Mouse (Mus musculus) heart, embryonic 15.5 days (tissue): ENCODE data around the gene Frmd4a. TPM values are rescaled to one million over a fixed set of nuclear protein-coding genes. Genes with fewer than 3 reads are reported as not detected.
A peak's percentile ranks its signal among the peaks of the same experiment; 100 is the strongest.

Experiments
- ATAC-seq: fragments of 200-750 bp; cut with Nextera tagmentation; replicated peaks from 2 replicates; pipeline ENCODE4 v1.8.0; 2017; ENCODE audit warnings: low read depth, moderate TSS enrichment; ENCODE audit not compliant: insufficient number of reproducible peaks, insufficient read depth, low FRiP score
- H3K27ac ChIP-seq: fragments of 300-500 bp; sonication (generic); 2 replicates; pipeline ENCODE4 v1.5.1; 2015; ENCODE audit warnings: mild to moderate bottlenecking, inconsistent platforms
- H3K27me3 ChIP-seq: fragments of 300-500 bp; sonication (generic); 2 replicates; pipeline ENCODE4 v1.6.1; 2015; ENCODE audit warnings: inconsistent platforms
- H3K36me3 ChIP-seq: fragments of 300-500 bp; sonication (generic); 2 replicates; pipeline ENCODE4 v1.6.1; 2015; ENCODE audit warnings: mild to moderate bottlenecking, inconsistent platforms
- H3K4me1 ChIP-seq: fragments of 300-500 bp; sonication (generic); replicated peaks from 2 replicates; pipeline ENCODE4 v1.6.1; 2015; ENCODE audit warnings: inconsistent platforms
- H3K4me2 ChIP-seq: fragments of 300-500 bp; sonication (generic); 2 replicates; pipeline ENCODE4 v1.6.1; 2015; ENCODE audit warnings: inconsistent platforms, mild to moderate bottlenecking, moderate library complexity
- H3K4me3 ChIP-seq: fragments of 300-500 bp; sonication (generic); 2 replicates; pipeline ENCODE4 v1.5.1; 2015; ENCODE audit warnings: mild to moderate bottlenecking, inconsistent platforms
- H3K9ac ChIP-seq: fragments of 300-500 bp; sonication (generic); 2 replicates; pipeline ENCODE4 v1.6.1; 2015; ENCODE audit warnings: mild to moderate bottlenecking, inconsistent platforms
- H3K9me3 ChIP-seq: fragments of 300-500 bp; sonication (generic); replicated peaks from 2 replicates; pipeline ENCODE4 v1.6.1; 2016; ENCODE audit warnings: inconsistent platforms
- WGBS: fragments of 180-500 bp; shearing (Covaris S2); methylation state at CpG from one replicate; pipeline ENCODE4 v1.1.7; 2015; ENCODE audit warnings: mixed read lengths; 5-methylcytosine and 5-hydroxymethylcytosine counted together
- polyA plus RNA-seq: library from polyadenylated mRNA; unstranded; fragments of >200 nt; fragmentation: Nextera tagmentation; extraction: Ambion mirVana; gene quantifications from 2 replicates; pipeline ENCODE4 v1.2.1, GENCODE M21; 2015

The Frmd4a gene
- polyA plus RNA-seq, 1 experiment from 2014 or later = 15.6 TPM

- no peak for ATAC-seq
- WGBS = 87% methylated on average over 3 of the region's 3 CpGs
These were observed 274.2 kb downstream of the Frmd4a start for GRCm38 (mm10) chr2:4291671-4292070.

DNA sequence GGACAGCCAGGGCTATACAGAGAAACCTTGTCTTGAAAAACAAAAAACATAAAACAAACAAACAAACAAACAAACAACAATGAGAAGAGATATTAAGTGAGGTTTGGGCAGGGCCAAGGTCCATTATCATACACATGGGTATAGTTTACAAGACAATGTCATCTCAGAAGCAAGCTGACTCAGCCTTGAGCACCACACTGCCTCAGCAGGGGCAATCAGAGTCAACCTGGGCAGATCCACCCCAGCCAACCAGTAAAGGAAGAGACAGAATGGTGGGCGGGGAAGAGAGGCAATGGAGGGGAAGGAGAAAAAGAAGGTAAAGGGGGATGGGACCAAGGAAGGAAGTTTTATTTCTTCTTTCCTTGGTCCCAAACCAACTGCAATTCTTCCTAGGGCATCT, 276.2 kb downstream of the Frmd4a start:
- H3K9ac ChIP-seq = no peak overlapping the region
- peaks cover 17% of the 10 kb centered on the region for H3K4me1 ChIP-seq
- 85% methylated on average over 1 of the region's 1 CpGs for WGBS
- H3K4me2 ChIP-seq = no peak overlapping the region
- H3K27ac ChIP-seq = no peak overlapping the region
- no peaks in the 10 kb centered on the region for H3K27me3 ChIP-seq
- H3K36me3 ChIP-seq = no peaks in the 10 kb centered on the region
- H3K4me3 ChIP-seq = no peak overlapping the region
- no peak for ATAC-seq
- H3K9me3 ChIP-seq = no peaks in the 10 kb centered on the region

More at GRCm38 (mm10) chr2:4291671-4292070, 274.2 kb downstream of the Frmd4a start:
- H3K27me3 ChIP-seq = no peaks in the 10 kb centered on the region
- H3K36me3 ChIP-seq = no peaks in the 10 kb centered on the region
- peaks cover 3% of the 10 kb centered on the region for H3K4me1 ChIP-seq
- no peak overlapping the region for H3K4me2 ChIP-seq
- H3K4me3 ChIP-seq = no peak overlapping the region
- no peak overlapping the region for H3K9ac ChIP-seq
- H3K9me3 ChIP-seq = no peaks in the 10 kb centered on the region
- no peak overlapping the region for H3K27ac ChIP-seq

DNA sequence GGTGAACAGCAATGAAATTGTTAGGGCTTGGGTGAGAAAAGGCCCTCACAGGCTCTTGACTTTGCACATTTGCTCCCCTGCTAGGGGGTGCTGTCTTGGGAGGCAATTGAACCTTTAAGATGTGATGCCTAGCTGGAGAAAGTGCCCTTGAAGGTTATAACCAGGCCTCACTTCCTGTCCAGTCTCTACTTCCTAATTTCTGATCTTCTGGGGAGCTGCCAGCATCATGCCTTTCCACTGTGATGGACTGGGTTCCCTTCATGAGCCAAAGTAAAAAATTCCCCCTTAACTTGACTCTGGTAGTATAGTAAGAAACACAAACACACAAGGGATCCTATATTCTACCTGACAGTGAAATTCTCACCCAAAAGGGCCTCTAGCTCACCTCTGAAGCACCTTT, 278.1 kb downstream of the Frmd4a start:
- no peak overlapping the region for H3K4me3 ChIP-seq
- no peaks in the 10 kb centered on the region for H3K27me3 ChIP-seq
- no peak for ATAC-seq
- no peak overlapping the region for H3K4me2 ChIP-seq
- no peaks in the 10 kb centered on the region for H3K9me3 ChIP-seq
- no peak overlapping the region for H3K9ac ChIP-seq
- H3K27ac ChIP-seq = no peak overlapping the region
- peaks cover 35% of the 10 kb centered on the region for H3K4me1 ChIP-seq
- H3K36me3 ChIP-seq = no peaks in the 10 kb centered on the region

GRCm38 (mm10) chr2:4296881-4297280, 279.4 kb downstream of the Frmd4a start:
- no peak for ATAC-seq
- Histone ChIP-seq H3K36me3 (no peaks in the 10 kb centered on the region), H3K4me2 (no peak overlapping the region), H3K27me3 (no peaks in the 10 kb centered on the region), H3K4me1 (peaks cover 41% of the 10 kb centered on the region), H3K9me3 (no peaks in the 10 kb centered on the region), H3K27ac (no peak overlapping the region), H3K9ac (no peak overlapping the region), H3K4me3 (no peak overlapping the region)
- 75% methylated on average over 10 of the region's 10 CpGs for WGBS

DNA sequence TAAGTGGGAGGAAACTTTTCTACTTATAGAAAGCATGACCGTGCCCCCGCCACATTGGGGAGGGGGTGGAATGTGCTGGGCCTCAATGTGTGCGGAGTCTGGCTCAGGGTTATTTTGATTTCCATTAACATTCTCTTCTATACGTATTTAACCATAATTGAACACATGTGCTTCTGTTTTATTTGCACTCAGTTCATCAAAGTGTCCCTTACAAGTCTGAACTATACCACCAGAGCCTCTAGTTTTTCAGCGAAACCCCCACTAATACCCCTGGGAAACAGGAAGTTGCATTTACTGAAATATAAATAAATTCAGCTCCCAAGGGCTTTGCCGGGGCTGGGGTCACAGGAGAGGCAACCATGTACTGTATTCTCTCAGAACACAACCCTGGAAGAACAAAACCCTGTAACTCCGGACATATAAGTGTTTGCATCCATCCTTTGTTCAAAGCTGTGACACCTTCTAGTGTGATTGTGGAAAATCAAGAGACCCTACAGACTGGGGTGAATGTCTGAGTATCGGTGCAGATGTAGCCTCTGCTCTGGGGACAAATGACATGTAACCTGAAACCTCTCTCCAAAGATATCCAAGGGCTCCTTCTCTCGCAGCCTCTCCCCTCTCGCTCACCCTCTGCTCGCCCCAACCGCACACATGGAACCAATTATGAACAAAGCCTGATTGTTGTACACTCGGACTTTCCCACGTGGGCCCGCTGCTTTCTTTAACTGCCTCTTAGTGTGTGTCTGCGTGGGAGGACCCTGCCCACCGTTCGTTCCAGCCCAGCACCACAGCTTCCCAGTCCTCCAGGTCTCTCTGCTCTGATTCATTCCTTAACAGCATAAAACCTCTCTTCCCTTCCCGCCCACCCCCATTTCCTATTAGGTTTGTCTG, 281.1 kb downstream of the Frmd4a start:
- peak overlapping the region; percentile 28 for H3K4me3 ChIP-seq
- H3K36me3 ChIP-seq = no peaks in the 10 kb centered on the region
- peaks cover 41% of the 10 kb centered on the region for H3K4me1 ChIP-seq
- no peaks in the 10 kb centered on the region for H3K27me3 ChIP-seq
- no peaks in the 10 kb centered on the region for H3K9me3 ChIP-seq
- peak overlapping the region; percentile 63 for H3K4me2 ChIP-seq
- WGBS = 6% methylated on average over 19 of the region's 19 CpGs
- ATAC-seq = peak; percentile 63
- H3K9ac ChIP-seq = peak overlapping the region; percentile 40; the same call in 1 of the 2 replicates
- peak overlapping the region; percentile 88 for H3K27ac ChIP-seq

GRCm38 (mm10) chr2:4299593-4299992, 282.1 kb downstream of the Frmd4a start:
- no peak for ATAC-seq
- Histone ChIP-seq H3K4me1 (peaks cover 41% of the 10 kb centered on the region), H3K4me3 (no peak overlapping the region), H3K4me2 (peak overlapping the region; percentile 63), H3K36me3 (no peaks in the 10 kb centered on the region), H3K9me3 (no peaks in the 10 kb centered on the region), H3K27ac (peak overlapping the region; percentile 88), H3K9ac (0 out of 2 replicates have a peak overlapping the region, but pooled peaks have one; percentile 0), H3K27me3 (no peaks in the 10 kb centered on the region)
- 56% methylated on average over 12 of the region's 12 CpGs for WGBS

GRCm38 (mm10) chr2:4300383-4300811, 282.9 kb downstream of the Frmd4a start:
- Histone ChIP-seq H3K4me1 (peaks cover 42% of the 10 kb centered on the region), H3K36me3 (no peaks in the 10 kb centered on the region), H3K4me2 (peak overlapping the region; percentile 71), H3K27me3 (no peaks in the 10 kb centered on the region), H3K9ac (peak overlapping the region; percentile 58), H3K27ac (peak overlapping the region; percentile 84), H3K4me3 (peak overlapping the region; percentile 52), H3K9me3 (no peaks in the 10 kb centered on the region)
- no peak for ATAC-seq
- WGBS = 17% methylated on average over 13 of the region's 13 CpGs

DNA sequence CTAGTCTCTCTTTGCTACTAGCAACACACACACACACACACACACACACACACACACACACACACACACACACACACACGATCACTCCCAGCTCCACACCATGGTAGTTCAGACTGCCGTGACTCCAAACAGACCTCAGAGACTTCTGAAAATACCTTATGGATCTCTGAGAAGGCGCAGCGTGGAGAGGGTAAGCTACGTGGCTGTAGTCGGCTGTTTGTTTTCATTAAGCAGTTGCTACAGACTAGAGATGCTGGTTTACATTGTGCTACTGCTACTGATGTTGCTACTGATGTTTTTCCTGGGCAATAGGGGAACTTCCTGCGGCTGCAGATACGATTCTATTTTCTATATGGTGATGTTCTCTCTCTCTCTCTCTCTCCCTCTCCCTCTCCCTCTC, 283.3 kb downstream of the Frmd4a start:
- ATAC-seq = no peak

GRCm38 (mm10) chr2:4301256-4301655, 283.7 kb downstream of the Frmd4a start:
- H3K27me3 ChIP-seq = no peaks in the 10 kb centered on the region
- H3K4me1 ChIP-seq = peaks cover 42% of the 10 kb centered on the region
- no peak for ATAC-seq
- H3K36me3 ChIP-seq = no peaks in the 10 kb centered on the region
- WGBS = 14% methylated on average over 5 of the region's 6 CpGs
- peak overlapping the region; percentile 47 for H3K9ac ChIP-seq
- H3K9me3 ChIP-seq = no peaks in the 10 kb centered on the region
- H3K27ac ChIP-seq = peak overlapping the region; percentile 66
- peak overlapping the region; percentile 71 for H3K4me2 ChIP-seq
- H3K4me3 ChIP-seq = peak overlapping the region; percentile 52

More for the DNA sequence above, 283.3 kb downstream of the Frmd4a start:
- Histone ChIP-seq H3K36me3 (no peaks in the 10 kb centered on the region), H3K4me1 (peaks cover 45% of the 10 kb centered on the region), H3K9me3 (no peaks in the 10 kb centered on the region), H3K9ac (peak overlapping the region; percentile 58), H3K4me3 (peak overlapping the region; percentile 52), H3K27ac (peak overlapping the region; percentile 84), H3K27me3 (no peaks in the 10 kb centered on the region), H3K4me2 (peak overlapping the region; percentile 71)
- WGBS = 4% methylated on average over 8 of the region's 8 CpGs

GRCm38 (mm10) chr2:4301692-4302091, 284.2 kb downstream of the Frmd4a start:
- peaks cover 42% of the 10 kb centered on the region for H3K4me1 ChIP-seq
- peak overlapping the region; percentile 47 for H3K9ac ChIP-seq
- peak overlapping the region; percentile 66 for H3K27ac ChIP-seq
- no peaks in the 10 kb centered on the region for H3K36me3 ChIP-seq
- no peaks in the 10 kb centered on the region for H3K27me3 ChIP-seq
- 36% methylated on average over 7 of the region's 7 CpGs for WGBS
- no peak for ATAC-seq
- peak overlapping the region; percentile 52 for H3K4me3 ChIP-seq
- no peaks in the 10 kb centered on the region for H3K9me3 ChIP-seq
- peak overlapping the region; percentile 71 for H3K4me2 ChIP-seq

GRCm38 (mm10) chr2:4302119-4302518, 284.6 kb downstream of the Frmd4a start:
- 82% methylated on average over 3 of the region's 3 CpGs for WGBS
- ATAC-seq = no peak
- Histone ChIP-seq H3K9me3 (no peaks in the 10 kb centered on the region), H3K27me3 (no peaks in the 10 kb centered on the region), H3K4me3 (no peak overlapping the region; the same call in 1 of the 2 replicates), H3K27ac (peak overlapping the region; percentile 66; the same call in 1 of the 2 replicates), H3K4me2 (no peak overlapping the region), H3K36me3 (no peaks in the 10 kb centered on the region), H3K9ac (no peak overlapping the region), H3K4me1 (peaks cover 47% of the 10 kb centered on the region)
